Comparison of ENCODE assay signal across 15 mouse cellular contexts in the genomic region with DNA sequence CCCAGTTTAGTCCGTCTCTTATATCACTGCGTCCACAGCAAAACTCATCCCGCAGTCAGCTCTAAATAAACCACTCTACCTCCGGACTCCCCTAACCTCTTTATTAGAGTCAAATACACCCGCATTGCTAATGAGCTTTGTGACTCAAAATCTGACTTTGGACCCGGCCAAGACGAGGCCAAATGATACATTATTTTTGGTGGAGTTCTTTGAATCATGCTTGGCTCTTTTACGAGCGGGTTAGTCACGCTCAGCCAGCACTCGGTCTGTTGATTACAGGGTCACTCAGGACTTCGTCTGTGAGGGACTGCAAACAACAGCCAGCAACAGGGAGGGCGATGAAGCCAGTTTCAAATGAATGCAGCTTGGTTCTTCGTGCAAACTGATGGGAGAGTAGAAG. TPM values are rescaled to one million over a fixed set of nuclear protein-coding genes. Genes with fewer than 3 reads are reported as not detected.
DNase-seq lines count a peak whose midpoint lies in the region; ATAC-seq lines count a peak whose summit lies in the region.
"Had no signal": no experiment of that assay in that cellular context is flagged by ENCODE, and none has a peak within 500 bp of the region (broad histone marks: within the 10 kb centered on the region; RNA-seq: fewer than 3 reads in every experiment).

No protein-coding gene starts in this region.

- DNase-seq in adrenal gland, adult 2 months = peak; percentile 36
- DNase-seq in adrenal gland, postnatal 4 days (ENCODE audit: low spot score in 2 of 2) = no peak
- DNase-seq in hindbrain, embryonic 10.5 days (ENCODE audit: low spot score) = peak; percentile 23
- DNase-seq in midbrain, embryonic 11.5 days (ENCODE audit: low spot score, missing footprints) = peak; percentile 77
- DNase-seq in kidney, postnatal 4 days = peak; percentile 34 to 55
- DNase-seq in frontal cortex, postnatal 10 days (ENCODE audit: low spot score in 2 of 2) = no peak
- DNase-seq: cerebellum, adult 8-10 months; liver, embryonic 13.5 days; right cerebral cortex, postnatal 14 days had no signal

- peak overlapping the region; percentile 77 for H3K27ac ChIP-seq in hindbrain, embryonic 10.5 days
- H3K27ac ChIP-seq in hindbrain, embryonic 13.5 days = no peak overlapping the region
- no peak overlapping the region for H3K27ac ChIP-seq in midbrain, embryonic 11.5 days (ENCODE audit: low read depth, low read length)
- no peak overlapping the region for H3K27ac ChIP-seq in midbrain, embryonic 16.5 days (ENCODE audit: low read length)
- H3K27ac ChIP-seq: heart, embryonic 15.5 days; liver, embryonic 13.5 days; midbrain, embryonic 12.5 days had no signal

- no peaks in the 10 kb centered on the region for H3K27me3 ChIP-seq in hindbrain, embryonic 10.5 days (ENCODE audit: insufficient read depth, poor library complexity, severe bottlenecking)
- 0 out of 2 replicates have a peak, but pooled peaks cover 2% of the 10 kb centered on the region for H3K27me3 ChIP-seq in hindbrain, embryonic 13.5 days
- H3K27me3 ChIP-seq in midbrain, embryonic 11.5 days (ENCODE audit: control insufficient read depth, insufficient read depth, low read length) = no peaks in the 10 kb centered on the region
- H3K27me3 ChIP-seq in midbrain, embryonic 16.5 days (ENCODE audit: control insufficient read depth, insufficient read depth, low read depth, low read length) = no peaks in the 10 kb centered on the region
- H3K27me3 ChIP-seq: heart, embryonic 15.5 days; liver, embryonic 13.5 days had no signal

- no peak overlapping the region for H3K9ac ChIP-seq in hindbrain, embryonic 13.5 days
- H3K9ac ChIP-seq in midbrain, embryonic 11.5 days (ENCODE audit: low read length) = no peak overlapping the region
- no peak overlapping the region for H3K9ac ChIP-seq in midbrain, embryonic 16.5 days (ENCODE audit: low read depth, low read length)
- H3K9ac ChIP-seq: heart, embryonic 15.5 days; liver, embryonic 13.5 days; midbrain, embryonic 12.5 days had no signal

- H3K4me1 ChIP-seq in hindbrain, embryonic 10.5 days (replicated peaks) = peaks cover 31% of the 10 kb centered on the region
- H3K4me1 ChIP-seq in hindbrain, embryonic 13.5 days (replicated peaks) = peaks cover 18% of the 10 kb centered on the region
- H3K4me1 ChIP-seq in midbrain, embryonic 11.5 days (ENCODE audit: control insufficient read depth, insufficient read depth, low read length) = peaks cover 6% of the 10 kb centered on the region; the same call in 1 of the 2 replicates
- peaks cover 11% of the 10 kb centered on the region for H3K4me1 ChIP-seq in midbrain, embryonic 16.5 days (ENCODE audit: control insufficient read depth, insufficient read depth, low read length)

- H3K4me3 ChIP-seq in hindbrain, embryonic 10.5 days = no peak overlapping the region
- no peak overlapping the region for H3K4me3 ChIP-seq in hindbrain, embryonic 13.5 days
- H3K4me3 ChIP-seq in midbrain, embryonic 11.5 days (ENCODE audit: low read depth, low read length) = no peak overlapping the region
- no peak overlapping the region for H3K4me3 ChIP-seq in midbrain, embryonic 16.5 days (ENCODE audit: low read depth, low read length)
- H3K4me3 ChIP-seq: heart, embryonic 15.5 days; liver, embryonic 13.5 days; midbrain, embryonic 12.5 days had no signal

- H3K36me3 ChIP-seq in hindbrain, embryonic 10.5 days = no peaks in the 10 kb centered on the region
- no peaks in the 10 kb centered on the region for H3K36me3 ChIP-seq in hindbrain, embryonic 13.5 days
- H3K36me3 ChIP-seq in midbrain, embryonic 11.5 days (ENCODE audit: control insufficient read depth, insufficient read depth, low read length) = no peaks in the 10 kb centered on the region
- no peaks in the 10 kb centered on the region for H3K36me3 ChIP-seq in midbrain, embryonic 16.5 days (ENCODE audit: control insufficient read depth, insufficient read depth, low read length)
- H3K36me3 ChIP-seq: heart, embryonic 15.5 days; midbrain, embryonic 12.5 days had no signal

- no peak overlapping the region for H3K4me2 ChIP-seq in hindbrain, embryonic 13.5 days
- no peak overlapping the region for H3K4me2 ChIP-seq in midbrain, embryonic 11.5 days
- no peak overlapping the region for H3K4me2 ChIP-seq in midbrain, embryonic 16.5 days (ENCODE audit: low read length)
- H3K4me2 ChIP-seq: heart, embryonic 15.5 days; liver, embryonic 13.5 days; midbrain, embryonic 12.5 days had no signal

- 51% methylated on average over 14 of the region's 14 CpGs for WGBS in hindbrain, embryonic 10.5 days
- WGBS in hindbrain, embryonic 13.5 days = 37% methylated on average over 14 of the region's 14 CpGs
- WGBS in midbrain, embryonic 11.5 days = 68% methylated on average over 14 of the region's 14 CpGs
- 57% methylated on average over 14 of the region's 14 CpGs for WGBS in midbrain, embryonic 16.5 days

- no peak for ATAC-seq in hindbrain, embryonic 13.5 days (ENCODE audit: low FRiP score)
- no peak for ATAC-seq in midbrain, embryonic 11.5 days (ENCODE audit: low FRiP score)
- ATAC-seq in midbrain, embryonic 16.5 days = no peak
- ATAC-seq: intestine, embryonic 16.5 days had no signal

- H3K9me3 ChIP-seq in hindbrain, embryonic 10.5 days = no peaks in the 10 kb centered on the region
- no peaks in the 10 kb centered on the region for H3K9me3 ChIP-seq in hindbrain, embryonic 13.5 days
- no peaks in the 10 kb centered on the region for H3K9me3 ChIP-seq in midbrain, embryonic 11.5 days (ENCODE audit: control insufficient read depth, low read length)
- no peaks in the 10 kb centered on the region for H3K9me3 ChIP-seq in midbrain, embryonic 16.5 days (replicated peaks; ENCODE audit: control insufficient read depth, low read length, poor library complexity, severe bottlenecking)
- H3K9me3 ChIP-seq: heart, embryonic 15.5 days; liver, embryonic 13.5 days; midbrain, embryonic 12.5 days had no signal

RNA-seq across cellular contexts. Expression of a gene that starts 20.7 kb away (rescaled TPM):
- not detected for total RNA-seq in adrenal gland, adult 2 months (2021)
- polyA plus RNA-seq in adrenal gland, adult 2 months (2012; rRNA removed) = not detected in 2 replicates
- not detected for total RNA-seq in adrenal gland, postnatal 4 days (2021)
- not detected in 2 replicates for polyA plus RNA-seq in hindbrain, embryonic 10.5 days (2016; fragmentation: Nextera tagmentation; extraction: Ambion mirVana)
- polyA plus RNA-seq in hindbrain, embryonic 13.5 days (2015; fragmentation: Nextera tagmentation; extraction: Ambion mirVana) = not detected in 2 replicates
- not detected in 2 replicates for polyA plus RNA-seq in midbrain, embryonic 11.5 days (2014; fragmentation: Nextera tagmentation; extraction: Ambion mirVana)
- not detected in 2 replicates for polyA plus RNA-seq in midbrain, embryonic 16.5 days (2015; fragmentation: Nextera tagmentation; extraction: Ambion mirVana)
- polyA plus RNA-seq: brain, embryonic 14.5 days; heart, embryonic 15.5 days had no signal

RNA-seq across cellular contexts. Expression of a gene that starts 59.0 kb away (rescaled TPM):
- total RNA-seq in adrenal gland, adult 2 months (2021) = 10 to 100 TPM; 13.8 to 31.3 TPM
- 14.0 and 21.0 TPM in 2 replicates for polyA plus RNA-seq in adrenal gland, adult 2 months (2012; rRNA removed)
- 10 to 100 TPM; 40.8 to 44.7 TPM for total RNA-seq in adrenal gland, postnatal 4 days (2021)
- 24.5 and 28.0 TPM in 2 replicates for polyA plus RNA-seq in hindbrain, embryonic 10.5 days (2016; fragmentation: Nextera tagmentation; extraction: Ambion mirVana)
- polyA plus RNA-seq in hindbrain, embryonic 13.5 days (2015; fragmentation: Nextera tagmentation; extraction: Ambion mirVana) = 85.5 and 87.9 TPM in 2 replicates
- 29.3 and 33.0 TPM in 2 replicates for polyA plus RNA-seq in midbrain, embryonic 11.5 days (2014; fragmentation: Nextera tagmentation; extraction: Ambion mirVana)
- polyA plus RNA-seq in midbrain, embryonic 16.5 days (2015; fragmentation: Nextera tagmentation; extraction: Ambion mirVana) = 123 and 139 TPM in 2 replicates

RNA-seq across cellular contexts. Expression of a gene that starts 59.1 kb away (rescaled TPM):
- 10 to 100 TPM; 18.0 to 27.6 TPM for total RNA-seq in adrenal gland, adult 2 months (2021)
- polyA plus RNA-seq in adrenal gland, adult 2 months (2012; rRNA removed) = 9.5 and 13.4 TPM in 2 replicates
- 10 to 100 TPM; 41.4 to 43.6 TPM for total RNA-seq in adrenal gland, postnatal 4 days (2021)
- polyA plus RNA-seq in hindbrain, embryonic 10.5 days (2016; fragmentation: Nextera tagmentation; extraction: Ambion mirVana) = 6.3 and 9.0 TPM in 2 replicates
- 2.9 and 4.2 TPM in 2 replicates for polyA plus RNA-seq in hindbrain, embryonic 13.5 days (2015; fragmentation: Nextera tagmentation; extraction: Ambion mirVana)
- 1.8 and 2.9 TPM in 2 replicates for polyA plus RNA-seq in midbrain, embryonic 11.5 days (2014; fragmentation: Nextera tagmentation; extraction: Ambion mirVana)
- polyA plus RNA-seq in midbrain, embryonic 16.5 days (2015; fragmentation: Nextera tagmentation; extraction: Ambion mirVana) = 4.6 and 5.5 TPM in 2 replicates

Comparison
In these comparisons a context has a peak if more than half of its experiments do, and no peak if none do; other contexts are left out.
1. DNase-seq: peak in adrenal gland, adult 2 months (single experiment), hindbrain, embryonic 10.5 days (single experiment), midbrain, embryonic 11.5 days (single experiment) and kidney, postnatal 4 days (2 of 2); none in adrenal gland, postnatal 4 days (0 of 2) and frontal cortex, postnatal 10 days (0 of 2).